Mouse (Mus musculus): Measurements from ENCODE around the gene Hdac5.
"Not testable (repeated sequence)": the region's sequence is repeated elsewhere in the genome, so short reads cannot be mapped to it uniquely, and the experiment has no call there.

The Hdac5 gene

DNA sequence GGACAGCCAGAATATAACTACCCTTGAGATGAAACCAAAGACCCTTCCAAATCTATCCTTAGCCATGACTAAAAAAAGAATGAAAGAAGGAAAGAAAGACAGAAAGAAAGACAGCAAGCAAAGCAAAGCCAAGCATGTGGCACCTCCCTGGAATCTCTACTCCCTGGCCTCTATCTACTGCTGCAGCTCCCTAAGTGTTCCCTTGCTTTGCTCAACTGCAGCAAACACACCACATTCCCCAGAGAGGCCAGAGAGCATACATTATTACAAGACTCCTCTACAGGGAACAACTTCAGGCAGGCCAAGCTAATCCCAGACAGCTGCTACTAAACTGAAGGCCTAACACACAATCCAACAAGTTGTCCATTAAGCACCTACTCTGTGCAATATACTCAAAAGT is 50.1 kb downstream of the Hdac5 start:
- no peak for DNase-seq

DNA sequence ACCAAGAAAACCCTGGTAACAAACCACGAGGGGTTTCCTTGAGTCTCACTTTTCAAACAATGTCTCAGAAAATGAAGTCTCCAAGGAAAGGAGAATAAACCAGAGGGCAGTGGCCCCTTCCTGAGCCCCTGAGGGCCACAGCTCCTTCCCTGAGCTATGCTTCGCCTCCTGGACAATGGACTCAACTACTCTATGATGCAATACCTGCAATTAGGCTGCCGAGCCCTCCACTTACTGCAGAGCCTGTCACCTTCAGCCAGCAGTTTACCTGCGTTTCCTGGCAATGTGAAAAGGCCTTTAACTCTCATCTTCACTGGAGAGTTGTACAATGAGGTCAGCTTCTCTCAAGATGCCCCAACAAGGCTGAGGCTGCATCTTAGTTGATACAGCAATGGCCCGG is 61.3 kb downstream of the Hdac5 start:
- DNase-seq, result no peak

- no peak for DNase-seq
Measured at GRCm38 (mm10) chr11:102167539-102167938, 62.4 kb downstream of the Hdac5 start.

- no peak for DNase-seq
Measured at GRCm38 (mm10) chr11:102165971-102166722, 63.8 kb downstream of the Hdac5 start.

GRCm38 (mm10) chr11:102159781-102160180 is 70.2 kb downstream of the Hdac5 start:
- DNase-seq, result no peak

DNA sequence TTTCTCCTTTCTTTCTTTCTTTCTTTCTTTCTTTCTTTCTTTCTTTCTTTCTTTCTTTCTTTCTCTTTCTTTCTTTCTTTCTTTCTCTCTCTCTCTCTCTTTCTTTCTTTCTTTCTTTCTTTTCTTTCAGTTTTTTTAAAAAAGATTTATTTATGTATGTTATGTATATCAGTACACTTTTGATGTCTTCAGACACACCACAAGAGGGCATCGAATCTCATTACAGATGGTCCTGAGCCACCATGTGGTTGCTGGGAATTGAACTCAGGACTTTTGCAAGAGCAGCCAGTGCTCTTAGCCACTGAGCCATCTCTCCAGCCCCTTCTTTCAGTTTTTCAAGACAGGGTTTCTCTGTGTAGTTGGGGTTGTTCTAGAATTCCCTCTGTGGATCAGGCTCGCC is 71.9 kb downstream of the Hdac5 start:
- DNase-seq, result not testable (repeated sequence)

GRCm38 (mm10) chr11:102156786-102157089 is 73.2 kb downstream of the Hdac5 start:
- no peak for DNase-seq

- peak; percentile 96 for DNase-seq
Measured at GRCm38 (mm10) chr11:102156039-102156785, 73.8 kb downstream of the Hdac5 start, which contains the start of gene Tmem101. Tmem101 (minus strand) TSS chr11:102156404.

- DNase-seq, result no peak
Measured at GRCm38 (mm10) chr11:102147213-102147989, 82.6 kb downstream of the Hdac5 start.

GRCm38 (mm10) chr11:102146531-102146930 is 83.4 kb downstream of the Hdac5 start:
- DNase-seq, result no peak

- peak; percentile 38 for DNase-seq
Measured at GRCm38 (mm10) chr11:102146005-102146404, 84.0 kb downstream of the Hdac5 start.

- peak; percentile 74 for DNase-seq
Measured at GRCm38 (mm10) chr11:102145471-102146001, 84.4 kb downstream of the Hdac5 start, which contains the start of gene Nags. Nags (plus strand) TSS chr11:102145513.

- DNase-seq, result no peak
Measured at GRCm38 (mm10) chr11:102144957-102145470, 85.0 kb downstream of the Hdac5 start.
